Mouse (Mus musculus): ENCODE results near the gene Olfr1396.
"Not testable (repeated sequence)": the region's sequence is repeated elsewhere in the genome, so short reads cannot be mapped to it uniquely, and the experiment has no call there.

The Olfr1396 gene

DNA sequence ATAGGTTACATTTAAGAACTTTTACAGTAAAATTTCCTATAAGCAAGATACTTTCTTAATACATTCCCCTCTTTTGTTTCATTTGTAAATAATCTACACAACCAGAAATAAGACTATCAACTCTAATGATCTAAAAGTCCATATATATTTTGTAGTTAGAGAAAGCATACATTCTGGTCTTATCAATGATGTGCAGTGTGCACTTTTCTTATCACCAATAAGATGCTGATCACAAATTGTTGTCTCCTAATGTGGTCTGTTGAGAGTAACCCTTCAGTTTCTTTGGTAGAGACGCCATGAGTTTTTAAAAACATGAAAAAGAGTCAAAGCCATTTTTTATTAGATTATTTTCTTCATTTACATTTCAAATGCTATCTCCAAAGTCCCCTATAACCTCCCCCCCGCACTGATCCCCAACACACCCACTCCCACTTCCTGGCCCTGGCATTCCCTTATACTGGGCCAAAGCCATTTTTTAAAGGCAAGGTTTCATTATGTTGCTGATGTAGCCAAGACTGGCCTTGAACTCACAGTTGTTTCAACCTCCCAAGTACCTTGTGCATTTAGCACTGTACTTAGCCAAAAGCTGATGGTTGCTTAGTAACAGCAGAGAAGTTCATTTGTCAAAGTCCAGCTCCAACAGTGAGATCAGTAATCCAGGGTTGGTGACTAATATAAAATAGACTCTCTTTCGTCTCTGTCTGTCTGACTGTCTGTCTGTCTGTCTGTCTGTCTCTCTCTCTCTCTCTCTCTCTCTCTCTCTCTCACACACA is 24.8 kb downstream of the Olfr1396 start:
- no peak for DNase-seq

- no peak for DNase-seq
Observed at GRCm38 (mm10) chr11:49088990-49089652, 25.6 kb downstream of the Olfr1396 start.

GRCm38 (mm10) chr11:49087830-49088616 is 26.7 kb downstream of the Olfr1396 start:
- DNase-seq: no peak

DNA sequence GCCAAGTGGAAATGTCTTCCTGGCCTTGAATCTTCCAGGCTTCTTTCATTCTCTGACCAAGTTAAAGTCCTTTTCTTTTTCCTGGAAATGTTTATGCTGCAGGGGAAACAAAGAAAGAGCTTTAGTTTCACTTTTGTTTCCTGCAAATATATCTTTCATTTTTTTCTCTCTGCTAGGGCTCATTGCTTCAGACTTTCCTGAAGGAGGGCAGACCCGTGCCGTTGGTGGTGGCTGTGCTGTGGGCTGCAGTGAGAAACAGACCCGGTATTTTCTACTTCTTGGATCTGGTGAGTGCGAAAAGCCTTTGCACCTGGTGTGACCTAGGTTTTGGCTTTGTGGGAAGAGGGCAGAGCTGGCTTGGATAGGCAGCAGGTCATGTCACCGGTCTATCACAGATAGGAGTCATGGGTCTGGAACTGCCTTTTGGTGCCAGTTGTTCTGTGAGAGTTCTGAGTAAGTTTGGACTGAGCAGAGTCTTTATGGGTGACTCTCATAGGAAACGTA is 27.8 kb downstream of the Olfr1396 start:
- no peak for DNase-seq

DNA sequence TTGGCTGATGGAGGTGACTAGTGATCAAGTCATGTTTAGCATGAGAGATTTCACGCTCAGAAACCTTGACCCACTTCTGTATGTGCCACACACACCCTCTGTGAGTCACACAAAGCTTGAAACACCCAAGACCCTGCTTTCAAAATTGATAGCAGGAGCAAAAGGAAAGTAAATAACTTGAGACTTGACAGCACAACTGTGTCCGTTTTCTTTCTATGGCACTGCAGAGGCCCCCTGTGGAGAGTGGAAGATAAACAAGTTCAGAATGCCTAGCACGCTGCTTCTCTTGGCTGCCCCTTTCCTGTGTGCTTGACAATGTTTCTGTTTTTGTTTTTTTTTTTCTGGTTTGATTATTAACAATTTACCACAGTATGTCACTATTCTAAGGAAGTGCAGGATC is 29.8 kb downstream of the Olfr1396 start:
- DNase-seq: no peak

- no peak for DNase-seq
Observed at GRCm38 (mm10) chr11:49084385-49084784, 30.3 kb downstream of the Olfr1396 start.

GRCm38 (mm10) chr11:49083808-49084207 is 30.9 kb downstream of the Olfr1396 start:
- no peak for DNase-seq

DNA sequence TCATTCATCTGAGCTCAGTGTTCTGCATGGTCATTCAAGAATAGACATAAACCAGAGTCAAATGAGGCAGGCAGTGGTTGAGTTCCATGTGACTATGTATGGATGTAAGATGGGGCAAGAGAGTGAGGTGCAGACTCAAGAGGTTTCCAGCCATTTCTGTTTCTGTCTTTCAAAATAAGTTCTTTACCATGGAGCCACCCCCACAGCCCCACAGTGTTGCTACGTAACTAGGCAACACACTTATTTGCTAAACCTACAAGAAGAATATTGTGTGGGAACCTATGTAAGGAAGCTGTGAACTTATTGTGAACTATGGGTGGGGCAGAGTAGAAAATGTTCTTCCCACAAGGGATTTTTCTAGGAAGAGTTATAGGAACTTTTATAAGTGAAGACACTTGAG is 31.5 kb downstream of the Olfr1396 start:
- DNase-seq: no peak

DNA sequence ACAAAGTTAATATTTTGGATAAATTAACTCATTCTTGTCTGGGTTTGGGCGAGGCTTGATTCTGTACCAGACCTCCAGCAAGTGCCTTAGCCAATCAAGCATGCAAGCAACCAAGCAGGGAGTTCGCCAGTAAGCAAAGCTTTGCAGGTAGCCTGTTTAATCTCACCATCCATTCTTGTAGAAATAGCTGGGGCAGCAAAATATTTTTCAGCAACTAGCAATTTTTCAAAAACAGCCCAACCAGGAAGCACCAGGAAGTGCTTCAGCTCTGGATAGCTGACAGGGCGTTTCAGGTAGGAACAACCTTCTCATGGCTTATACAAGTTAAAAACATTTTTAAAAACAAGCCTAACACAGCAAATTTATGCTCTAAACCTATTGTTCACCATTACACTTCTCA is 32.8 kb downstream of the Olfr1396 start:
- no peak for DNase-seq

GRCm38 (mm10) chr11:49081356-49081755 is 33.3 kb downstream of the Olfr1396 start:
- DNase-seq: no peak

DNA sequence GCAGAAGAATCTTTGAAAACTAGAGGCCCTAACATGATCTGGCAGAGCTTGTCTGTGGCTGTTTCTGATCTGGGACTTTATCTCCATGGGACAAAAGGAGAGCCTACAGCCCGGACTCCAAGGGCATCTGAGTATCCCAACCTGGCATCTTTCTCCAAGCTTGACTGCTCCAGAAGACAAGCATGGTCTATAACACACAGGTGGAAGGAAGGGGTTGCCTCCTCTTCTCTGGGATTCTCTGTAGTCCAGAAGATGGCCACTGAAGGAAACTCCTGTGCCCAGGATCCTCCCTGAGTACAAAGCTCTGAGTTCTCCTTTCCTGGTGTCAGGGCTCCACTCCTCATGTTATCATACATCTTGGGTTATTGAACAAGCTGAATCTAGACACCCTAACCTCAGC is 34.0 kb downstream of the Olfr1396 start:
- DNase-seq: no peak

DNA sequence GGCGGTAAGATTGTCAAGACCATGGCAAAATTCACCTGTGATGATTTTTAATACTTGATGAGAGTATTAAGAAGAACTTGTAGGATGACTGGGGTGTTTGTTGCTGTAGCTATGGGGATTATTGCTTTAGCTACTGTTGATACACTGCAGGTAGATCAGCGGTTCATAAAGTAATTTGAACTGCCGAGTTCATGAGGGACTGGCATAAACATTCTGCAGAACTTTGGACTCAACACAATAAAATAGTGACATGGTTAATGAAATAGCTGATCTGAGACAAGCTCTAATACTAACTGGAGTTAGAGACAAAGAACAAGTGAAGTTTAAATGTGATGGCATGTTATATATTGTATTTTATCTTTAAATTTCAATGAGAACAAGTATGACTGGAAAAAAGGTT is 36.0 kb downstream of the Olfr1396 start:
- no peak for DNase-seq

DNA sequence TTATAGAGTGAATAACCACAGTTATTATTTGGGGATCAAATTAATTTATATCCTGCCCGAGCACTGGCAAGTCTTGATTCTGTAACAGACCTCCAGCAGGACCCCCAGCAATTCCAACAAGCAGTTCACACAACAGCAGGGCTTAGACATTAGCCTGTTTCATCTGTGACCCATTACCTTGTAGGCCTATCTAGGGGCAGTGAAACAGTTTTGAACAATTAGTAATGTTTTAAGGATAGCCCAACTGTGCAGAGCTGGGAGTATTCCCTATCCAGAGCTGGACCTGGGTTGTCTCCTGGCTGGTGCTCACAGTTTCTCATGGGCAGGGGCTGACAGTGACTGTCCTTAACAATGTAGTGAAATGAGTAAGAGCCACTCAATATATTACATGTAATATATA is 37.7 kb downstream of the Olfr1396 start:
- no peak for DNase-seq

DNA sequence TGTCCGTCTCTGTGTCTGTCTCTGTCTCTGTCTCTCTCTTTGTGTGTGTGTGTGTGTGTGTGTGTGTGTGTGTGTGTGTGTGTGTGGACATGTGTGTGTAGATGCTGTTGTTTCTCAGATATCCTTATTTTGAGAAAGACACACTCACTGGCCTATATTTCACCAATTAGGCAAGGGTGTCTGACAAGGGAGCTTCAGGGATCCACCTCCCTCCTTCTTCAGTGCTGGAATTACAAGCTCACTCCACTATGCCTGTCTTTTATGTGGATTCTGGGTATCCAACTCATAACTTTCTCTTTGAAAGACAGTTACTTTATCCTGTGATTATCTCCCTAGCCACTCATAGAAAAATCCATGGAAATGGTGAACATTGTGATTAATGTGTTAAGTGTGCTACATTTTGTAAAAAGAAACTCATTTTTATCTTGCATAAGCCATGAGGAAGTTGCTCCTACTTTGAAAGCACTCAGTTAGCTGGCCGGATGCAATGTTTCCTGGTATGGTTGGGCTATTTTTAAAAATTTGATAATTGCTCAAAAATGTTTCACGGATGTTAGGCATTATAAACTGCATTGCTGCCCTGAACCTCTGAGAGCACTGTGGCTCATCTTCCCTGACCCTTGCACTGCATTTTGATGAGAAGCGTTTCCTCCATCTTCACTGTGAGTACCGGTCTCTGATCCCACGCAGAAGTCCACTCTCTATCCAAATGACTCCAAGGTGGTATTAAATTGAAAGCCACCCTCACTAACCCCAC is 38.5 kb downstream of the Olfr1396 start, which contains the start of gene Ifi47:
Ifi47 (plus strand) TSS at position 587 of the 757 bp plus-strand sequence.
- not testable (repeated sequence) for DNase-seq

GRCm38 (mm10) chr11:49068358-49068757 is 46.3 kb downstream of the Olfr1396 start:
- no peak for DNase-seq

DNA sequence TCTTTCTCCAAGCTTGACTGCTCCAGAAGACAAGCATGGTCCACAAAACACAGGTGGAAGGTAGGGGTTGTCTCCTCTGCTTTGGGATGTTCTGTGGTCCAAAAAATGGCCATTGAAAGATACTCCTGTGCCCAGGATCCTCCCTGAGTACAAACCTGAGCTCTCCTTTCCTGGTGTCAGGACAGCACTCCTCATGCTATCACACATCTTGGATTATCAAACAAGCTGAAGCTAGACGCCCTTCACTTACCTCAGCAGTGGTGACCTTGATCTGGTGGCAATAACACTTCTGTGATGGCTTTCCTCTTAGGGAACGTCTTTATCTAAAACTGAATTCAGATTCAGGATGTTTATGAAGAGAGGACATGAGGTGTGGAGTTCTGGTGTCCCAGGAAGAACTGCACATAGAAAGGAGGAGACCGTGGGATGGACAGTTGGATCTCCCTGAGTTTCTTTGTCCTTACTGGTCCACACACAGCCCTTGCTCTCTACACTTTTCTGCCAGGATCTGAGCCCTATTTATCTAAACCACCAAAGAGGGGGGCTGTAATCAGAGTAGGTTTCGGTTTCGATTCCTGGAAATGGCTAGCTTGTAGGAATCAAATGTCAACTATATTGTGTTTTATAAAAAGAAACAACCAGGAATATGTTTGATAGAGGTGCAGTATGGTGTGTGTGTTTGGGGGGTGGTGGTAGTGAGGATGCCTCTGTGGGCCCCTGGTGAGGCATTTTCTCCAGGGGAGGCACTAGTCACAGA is 50.8 kb downstream of the Olfr1396 start, which contains the start of gene Tgtp2:
Tgtp2 (minus strand) TSS at position 494 of the 757 bp plus-strand sequence.
- not testable (repeated sequence) for DNase-seq

GRCm38 (mm10) chr11:49061865-49062264 is 52.8 kb downstream of the Olfr1396 start:
- not testable (repeated sequence) for DNase-seq

- not testable (repeated sequence) for DNase-seq
Observed at GRCm38 (mm10) chr11:49060061-49060460, 54.6 kb downstream of the Olfr1396 start.

All from right cerebral cortex, postnatal 25 days (tissue).